Mouse (Mus musculus): ENCODE results near the gene Upf2. TPM values are rescaled to one million over a fixed set of nuclear protein-coding genes. Genes with fewer than 3 reads are reported as not detected.

Upf2 gene
- polyA plus RNA-seq, 1 experiment from 2014 or later = 5.2 TPM

GRCm38 (mm10) chr2:6060071-6060804 lies 109.0 kb downstream of the Upf2 start:
- Histone ChIP-seq H3K4me1 (replicated peaks; ENCODE audit: control insufficient read depth, insufficient read depth, low read length) (no peaks in the 10 kb centered on the region), H3K36me3 (ENCODE audit: control insufficient read depth, insufficient read depth) (peaks cover 11% of the 10 kb centered on the region), H3K27ac (ENCODE audit: low read depth, low read length) (no peak overlapping the region), H3K4me3 (ENCODE audit: low read depth, low read length) (no peak overlapping the region), H3K4me2 (replicated peaks; ENCODE audit: low read depth) (no peak overlapping the region), H3K27me3 (replicated peaks; ENCODE audit: control insufficient read depth, insufficient read depth, low read length) (no peaks in the 10 kb centered on the region), H3K9ac (ENCODE audit: low read depth, low read length) (no peak overlapping the region), H3K9me3 (ENCODE audit: control insufficient read depth) (no peaks in the 10 kb centered on the region)
- no peak for TF ChIP-seq CTCF (IDR thresholded peaks at IDR 0.05; ENCODE audit: low read depth)
- WGBS = 80% methylated on average over 10 of the region's 10 CpGs
- ATAC-seq = no peak

- no peak overlapping the region for H3K4me3 ChIP-seq (ENCODE audit: low read depth, low read length)
- H3K27me3 ChIP-seq (replicated peaks; ENCODE audit: control insufficient read depth, insufficient read depth, low read length) = no peaks in the 10 kb centered on the region
- H3K4me2 ChIP-seq (replicated peaks; ENCODE audit: low read depth) = no peak overlapping the region
- ATAC-seq = no peak
- H3K9me3 ChIP-seq (ENCODE audit: control insufficient read depth) = no peaks in the 10 kb centered on the region
- no peaks in the 10 kb centered on the region for H3K36me3 ChIP-seq (ENCODE audit: control insufficient read depth, insufficient read depth)
- no peak overlapping the region for H3K27ac ChIP-seq (ENCODE audit: low read depth, low read length)
- no peak for TF ChIP-seq CTCF (IDR thresholded peaks at IDR 0.05; ENCODE audit: low read depth)
- H3K9ac ChIP-seq (ENCODE audit: low read depth, low read length) = no peak overlapping the region
- WGBS = 97% methylated on average over 6 of the region's 6 CpGs
- H3K4me1 ChIP-seq (replicated peaks; ENCODE audit: control insufficient read depth, insufficient read depth, low read length) = peaks cover 8% of the 10 kb centered on the region; the same call in 1 of the 2 replicates
These were observed 116.1 kb downstream of the Upf2 start for GRCm38 (mm10) chr2:6067341-6067740.

- H3K36me3 ChIP-seq (ENCODE audit: control insufficient read depth, insufficient read depth) = no peaks in the 10 kb centered on the region
- ATAC-seq = no peak
- no peak overlapping the region for H3K9ac ChIP-seq (ENCODE audit: low read depth, low read length)
- H3K4me3 ChIP-seq (ENCODE audit: low read depth, low read length) = no peak overlapping the region
- no peak overlapping the region for H3K27ac ChIP-seq (ENCODE audit: low read depth, low read length)
- H3K27me3 ChIP-seq (replicated peaks; ENCODE audit: control insufficient read depth, insufficient read depth, low read length) = no peaks in the 10 kb centered on the region
- 48% methylated on average over 11 of the region's 11 CpGs for WGBS
- no peaks in the 10 kb centered on the region for H3K9me3 ChIP-seq (ENCODE audit: control insufficient read depth)
- no peak for TF ChIP-seq CTCF (IDR thresholded peaks at IDR 0.05; ENCODE audit: low read depth)
- H3K4me1 ChIP-seq (replicated peaks; ENCODE audit: control insufficient read depth, insufficient read depth, low read length) = peaks cover 11% of the 10 kb centered on the region; the same call in 1 of the 2 replicates
- H3K4me2 ChIP-seq (replicated peaks; ENCODE audit: low read depth) = no peak overlapping the region
These were observed 119.7 kb downstream of the Upf2 start for GRCm38 (mm10) chr2:6070925-6071324.

GRCm38 (mm10) chr2:6071598-6072440 lies 120.5 kb downstream of the Upf2 start:
- Histone ChIP-seq H3K4me1 (replicated peaks; ENCODE audit: control insufficient read depth, insufficient read depth, low read length) (peaks cover 11% of the 10 kb centered on the region; the same call in 1 of the 2 replicates), H3K9me3 (ENCODE audit: control insufficient read depth) (no peaks in the 10 kb centered on the region), H3K9ac (ENCODE audit: low read depth, low read length) (no peak overlapping the region), H3K27ac (ENCODE audit: low read depth, low read length) (no peak overlapping the region; the same call in 1 of the 2 replicates), H3K4me2 (replicated peaks; ENCODE audit: low read depth) (no peak overlapping the region), H3K27me3 (replicated peaks; ENCODE audit: control insufficient read depth, insufficient read depth, low read length) (no peaks in the 10 kb centered on the region), H3K36me3 (ENCODE audit: control insufficient read depth, insufficient read depth) (no peaks in the 10 kb centered on the region), H3K4me3 (ENCODE audit: low read depth, low read length) (no peak overlapping the region)
- peak; percentile 74 for ATAC-seq
- TF ChIP-seq CTCF (IDR thresholded peaks at IDR 0.05; ENCODE audit: low read depth) = 0 out of 2 replicates have a peak, but pooled peaks have one; percentile 2
- WGBS = 15% methylated on average over 11 of the region's 11 CpGs

- Histone ChIP-seq H3K27ac (ENCODE audit: low read depth, low read length) (no peak overlapping the region), H3K4me3 (ENCODE audit: low read depth, low read length) (no peak overlapping the region), H3K4me2 (replicated peaks; ENCODE audit: low read depth) (no peak overlapping the region), H3K9me3 (ENCODE audit: control insufficient read depth) (no peaks in the 10 kb centered on the region), H3K27me3 (replicated peaks; ENCODE audit: control insufficient read depth, insufficient read depth, low read length) (no peaks in the 10 kb centered on the region), H3K9ac (ENCODE audit: low read depth, low read length) (no peak overlapping the region), H3K4me1 (replicated peaks; ENCODE audit: control insufficient read depth, insufficient read depth, low read length) (peaks cover 11% of the 10 kb centered on the region; the same call in 1 of the 2 replicates), H3K36me3 (ENCODE audit: control insufficient read depth, insufficient read depth) (no peaks in the 10 kb centered on the region)
- TF ChIP-seq CTCF (IDR thresholded peaks at IDR 0.05; ENCODE audit: low read depth) = no peak
- no peak for ATAC-seq
- WGBS = 40% methylated on average over 7 of the region's 7 CpGs
These were observed 121.5 kb downstream of the Upf2 start for GRCm38 (mm10) chr2:6072685-6073260.
